Mouse (Mus musculus) c-Kit-positive CD71-negative TER-119-negative erythroid progenitor cells, embryonic 14.5 days (primary cell): ENCODE data around the gene Cisd3.
"Not testable (repeated sequence)": the region's sequence is repeated elsewhere in the genome, so short reads cannot be mapped to it uniquely, and the experiment has no call there.

Experiments
- DNase-seq: peaks from one replicate; pipeline ENCODE4 v3.0.0-alpha.2; 2013; ENCODE audit warnings: low read depth

Cisd3 gene

GRCm38 (mm10) chr11:97685613-97686321 is at the start of gene Cisd3:
TSS of gene Cisd3 (plus strand) at chr11:97685826.
- no peak for DNase-seq

- no peak for DNase-seq
Observed at GRCm38 (mm10) chr11:97641668-97642067, 44.0 kb upstream of the Cisd3 start.

GRCm38 (mm10) chr11:97642746-97643145 is 42.9 kb upstream of the Cisd3 start:
- no peak for DNase-seq

- DNase-seq = no peak
Observed at GRCm38 (mm10) chr11:97643380-97644055, 42.1 kb upstream of the Cisd3 start.

GRCm38 (mm10) chr11:97644834-97645233 is 40.8 kb upstream of the Cisd3 start:
- DNase-seq = no peak

GRCm38 (mm10) chr11:97648541-97648940 is 37.1 kb upstream of the Cisd3 start:
- DNase-seq = not testable (repeated sequence)

- DNase-seq = no peak
Observed at GRCm38 (mm10) chr11:97650341-97650740, 35.3 kb upstream of the Cisd3 start.

GRCm38 (mm10) chr11:97653376-97653775 is 32.2 kb upstream of the Cisd3 start:
- not testable (repeated sequence) for DNase-seq

- DNase-seq = no peak
Observed at GRCm38 (mm10) chr11:97654210-97654609, 31.4 kb upstream of the Cisd3 start.

GRCm38 (mm10) chr11:97656269-97656971 is 29.2 kb upstream of the Cisd3 start:
- DNase-seq = no peak

GRCm38 (mm10) chr11:97657184-97657945 is 28.3 kb upstream of the Cisd3 start:
- no peak for DNase-seq

- DNase-seq = not testable (repeated sequence)
Observed at GRCm38 (mm10) chr11:97657967-97658366, 27.7 kb upstream of the Cisd3 start.

- no peak for DNase-seq
Observed at GRCm38 (mm10) chr11:97658751-97659266, 26.8 kb upstream of the Cisd3 start.

- no peak for DNase-seq
Observed at GRCm38 (mm10) chr11:97659267-97659989, 26.2 kb upstream of the Cisd3 start.

- no peak for DNase-seq
Observed at GRCm38 (mm10) chr11:97659990-97660714, 25.5 kb upstream of the Cisd3 start.

GRCm38 (mm10) chr11:97660734-97661647 is 24.6 kb upstream of the Cisd3 start:
- no peak for DNase-seq

GRCm38 (mm10) chr11:97661648-97662133 is 23.9 kb upstream of the Cisd3 start:
- no peak for DNase-seq

- no peak for DNase-seq
Observed at GRCm38 (mm10) chr11:97662207-97662892, 23.3 kb upstream of the Cisd3 start.
